Mouse (Mus musculus) C2C12 (cell line): Measurements from ENCODE around the gene Esam. TPM values are rescaled to one million over a fixed set of nuclear protein-coding genes. Genes with fewer than 3 reads are reported as not detected.

Source experiments
- H3K27me3 ChIP-seq: one replicate; pipeline ENCODE4 v1.6.1; 2011; ENCODE audit not compliant: control insufficient read depth, insufficient read depth, insufficient read length
- H3K36me3 ChIP-seq: one replicate; pipeline ENCODE4 v1.6.1; 2011; ENCODE audit not compliant: control insufficient read depth, insufficient read depth
- H3K4me3 ChIP-seq: one replicate; pipeline ENCODE4 v1.5.1; 2011; ENCODE audit warnings: mild to moderate bottlenecking, control low read depth; ENCODE audit not compliant: poor library complexity, insufficient read depth, severe bottlenecking
- H3K79me2 ChIP-seq: one replicate; pipeline ENCODE4 v1.6.1; 2011; ENCODE audit not compliant: control insufficient read depth, insufficient read depth
- H3K79me3 ChIP-seq: one replicate; pipeline ENCODE4 v1.6.1; 2011; ENCODE audit warnings: low read depth, control low read depth
- H3ac ChIP-seq: one replicate; pipeline ENCODE3; 2011; ENCODE audit warnings: low read depth; ENCODE audit not compliant: control insufficient read depth, insufficient read length
- CEBPB ChIP-seq: IDR thresholded peaks from one replicate; pipeline ENCODE4 v1.6.1; 2011; ENCODE audit warnings: low read depth, mild to moderate bottlenecking, control low read depth, moderate library complexity
- CTCF ChIP-seq: IDR thresholded peaks from one replicate; pipeline ENCODE4 v1.5.1; 2011; ENCODE audit not compliant: control insufficient read depth, insufficient read depth, insufficient read length
- FOSL1 ChIP-seq: IDR thresholded peaks from one replicate; pipeline ENCODE4 v1.8.0; 2011; ENCODE audit warnings: mild to moderate bottlenecking, low read length; ENCODE audit not compliant: poor library complexity, insufficient read depth, severe bottlenecking
- MAX ChIP-seq: IDR thresholded peaks from one replicate; pipeline ENCODE4 v1.6.1; 2011; ENCODE audit warnings: mild to moderate bottlenecking, control low read depth
- MYOD1 ChIP-seq: IDR thresholded peaks from one replicate; pipeline ENCODE4 v1.6.1; 2011; ENCODE audit warnings: low read depth; ENCODE audit not compliant: control insufficient read depth, insufficient read length
- MYOG ChIP-seq: IDR thresholded peaks from one replicate; pipeline ENCODE4 v1.6.1; 2011; ENCODE audit not compliant: control insufficient read depth, insufficient read length; ENCODE audit errors: extremely low read depth
- USF1 ChIP-seq: IDR thresholded peaks from one replicate; pipeline ENCODE4 v1.6.1; 2011; ENCODE audit warnings: low read depth, mild to moderate bottlenecking, control low read depth, moderate library complexity
- polyA plus RNA-seq: library from polyadenylated mRNA; unstranded; fragments of >200 nt; fragmentation: generic; extraction: Trizol; gene quantifications from one replicate; pipeline ENCODE4 v1.2.1, GENCODE M21; 2012; ENCODE audit warnings: missing spikeins

Gene Esam
- polyA plus RNA-seq, 1 experiment, result 0.06 TPM

DNA sequence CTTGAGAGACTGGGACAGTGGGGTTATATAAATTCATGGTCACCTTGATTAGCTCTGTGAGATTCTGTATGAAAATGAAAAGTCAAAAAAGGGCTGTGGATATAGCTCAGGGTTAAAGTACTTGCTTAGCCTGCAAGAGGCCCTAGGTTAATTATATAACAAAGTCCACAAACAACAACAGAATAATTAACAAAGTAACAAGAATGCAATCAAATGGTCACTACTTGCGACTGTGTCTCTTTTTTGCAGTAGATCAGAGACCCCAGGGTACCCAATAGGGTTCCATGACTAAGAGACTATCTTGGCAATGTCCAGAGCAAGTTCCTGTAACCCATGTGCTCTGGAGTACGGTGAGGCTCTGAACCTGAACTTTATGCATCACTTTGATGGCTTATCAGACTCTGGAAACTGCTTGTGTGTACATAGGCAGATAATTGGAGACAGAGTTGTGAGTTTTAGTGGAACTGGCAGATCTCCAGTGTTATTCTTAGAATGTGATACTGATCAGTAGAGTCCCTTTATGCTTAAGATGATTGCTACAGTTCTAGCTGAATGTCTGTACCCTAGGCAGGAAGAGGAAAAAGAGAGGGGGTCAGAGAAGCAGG is 41.5 kb downstream of the Esam start:
- Histone ChIP-seq H3ac (no peak overlapping the region), H3K79me3 (no peaks in the 10 kb centered on the region), H3K79me2 (no peaks in the 10 kb centered on the region), H3K27me3 (peaks cover 48% of the 10 kb centered on the region), H3K36me3 (no peaks in the 10 kb centered on the region), H3K4me3 (no peak overlapping the region)
- TF ChIP-seq CEBPB, result no peak
- no peak for TF ChIP-seq USF1
- no peak for TF ChIP-seq MYOG
- TF ChIP-seq FOSL1, result no peak

DNA sequence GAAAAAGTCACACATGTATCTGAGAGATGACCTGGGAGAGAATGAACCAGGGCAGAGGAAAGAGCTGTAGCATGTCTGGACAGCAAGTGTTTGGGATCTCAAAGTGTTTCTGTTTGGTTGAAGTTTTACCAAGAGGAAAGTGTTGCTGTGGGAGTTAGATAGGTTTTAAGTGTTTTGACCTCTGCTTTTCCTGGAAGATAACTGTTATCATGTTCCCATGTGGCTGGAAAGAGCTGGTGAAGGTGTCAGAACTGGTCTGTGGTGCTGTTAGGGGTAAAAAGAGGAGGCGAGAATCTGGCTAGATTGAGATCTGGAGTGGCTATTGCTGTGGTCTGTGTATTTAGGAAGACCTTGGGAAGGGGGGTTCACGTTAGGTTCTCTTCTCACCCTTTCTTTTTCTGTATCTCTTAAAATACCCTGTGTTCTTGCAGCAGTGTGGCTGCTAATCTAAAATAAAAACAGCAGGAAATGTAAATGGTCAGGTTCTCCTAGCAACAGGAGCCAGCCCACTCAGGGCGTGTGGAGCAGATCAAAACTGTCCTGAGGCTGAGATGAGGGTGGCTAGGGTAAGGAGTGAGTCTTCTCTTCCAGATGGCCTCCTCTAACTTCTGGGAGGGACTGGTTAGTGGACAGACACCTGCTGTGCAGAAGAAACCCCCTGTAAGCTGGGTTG is 44.5 kb downstream of the Esam start:
- Histone ChIP-seq H3K4me3 (no peak overlapping the region), H3K79me2 (no peaks in the 10 kb centered on the region), H3ac (no peak overlapping the region), H3K27me3 (peaks cover 45% of the 10 kb centered on the region), H3K36me3 (no peaks in the 10 kb centered on the region), H3K79me3 (no peaks in the 10 kb centered on the region)
- TF ChIP-seq MYOG (no peak), CEBPB (no peak), FOSL1 (no peak), USF1 (no peak), MAX (no peak), MYOD1 (no peak), CTCF (no peak)

DNA sequence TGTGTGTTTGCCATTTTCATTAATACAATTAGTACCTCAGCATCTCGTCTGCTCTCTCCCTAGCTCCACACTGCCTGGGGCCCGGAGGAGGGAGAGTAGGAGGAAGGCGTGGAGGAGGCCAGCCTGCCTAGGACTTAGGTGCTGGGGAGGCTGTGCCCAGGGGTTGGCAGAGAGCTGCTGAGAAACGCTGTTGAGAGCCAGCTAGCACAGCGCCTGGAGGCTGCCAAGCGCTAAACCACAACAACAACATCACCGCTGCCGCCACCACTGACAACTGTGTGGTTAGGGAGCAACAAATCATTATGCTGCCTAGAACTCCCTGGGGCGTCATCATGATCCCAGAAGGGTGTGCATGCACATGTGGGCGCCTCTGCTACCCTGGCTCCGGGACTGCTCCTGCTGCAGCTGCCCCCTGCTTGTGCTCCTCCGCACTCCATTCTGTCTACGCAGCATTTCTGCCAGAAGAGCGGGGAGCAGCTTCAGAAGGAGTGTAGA is 48.6 kb downstream of the Esam start:
- no peak overlapping the region for H3K4me3 ChIP-seq

DNA sequence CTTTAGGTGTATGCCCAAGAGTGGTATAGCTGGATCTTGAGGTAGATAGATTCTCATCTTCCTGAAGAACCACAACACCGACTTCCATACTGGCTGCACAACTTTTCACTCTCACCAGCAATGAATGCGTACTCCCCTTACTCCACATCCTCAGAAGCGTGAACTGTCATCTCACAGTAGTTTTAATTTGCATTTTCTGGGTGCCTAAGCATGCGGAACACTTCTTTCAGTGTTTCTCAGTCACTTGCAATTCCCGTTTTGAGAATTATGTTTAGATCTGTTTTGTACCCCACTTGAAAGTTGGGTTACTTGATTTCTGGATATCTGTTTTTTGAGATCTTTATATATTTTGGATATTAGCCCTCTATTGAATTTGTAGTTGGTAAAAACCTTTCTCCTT is 55.7 kb downstream of the Esam start:
- no peak overlapping the region for H3ac ChIP-seq
- TF ChIP-seq FOSL1, result no peak
- TF ChIP-seq MYOG, result no peak
- no peak for TF ChIP-seq MYOD1
- TF ChIP-seq CEBPB, result no peak
- no peak for TF ChIP-seq MAX
- TF ChIP-seq USF1, result no peak
- H3K79me3 ChIP-seq, result no peaks in the 10 kb centered on the region
- no peaks in the 10 kb centered on the region for H3K36me3 ChIP-seq
- no peaks in the 10 kb centered on the region for H3K79me2 ChIP-seq
- peaks cover 18% of the 10 kb centered on the region for H3K27me3 ChIP-seq
- H3K4me3 ChIP-seq, result no peak overlapping the region

More for the DNA sequence above, 48.6 kb downstream of the Esam start:
- H3K79me2 ChIP-seq, result no peaks in the 10 kb centered on the region
- no peak for TF ChIP-seq CTCF
- peak; percentile 68 for TF ChIP-seq MYOD1
- TF ChIP-seq MYOG, result no peak
- peak; percentile 10 for TF ChIP-seq FOSL1
- peak; percentile 52 for TF ChIP-seq MAX
- no peak overlapping the region for H3ac ChIP-seq
- peaks cover 40% of the 10 kb centered on the region for H3K27me3 ChIP-seq
- no peaks in the 10 kb centered on the region for H3K79me3 ChIP-seq
- no peaks in the 10 kb centered on the region for H3K36me3 ChIP-seq

DNA sequence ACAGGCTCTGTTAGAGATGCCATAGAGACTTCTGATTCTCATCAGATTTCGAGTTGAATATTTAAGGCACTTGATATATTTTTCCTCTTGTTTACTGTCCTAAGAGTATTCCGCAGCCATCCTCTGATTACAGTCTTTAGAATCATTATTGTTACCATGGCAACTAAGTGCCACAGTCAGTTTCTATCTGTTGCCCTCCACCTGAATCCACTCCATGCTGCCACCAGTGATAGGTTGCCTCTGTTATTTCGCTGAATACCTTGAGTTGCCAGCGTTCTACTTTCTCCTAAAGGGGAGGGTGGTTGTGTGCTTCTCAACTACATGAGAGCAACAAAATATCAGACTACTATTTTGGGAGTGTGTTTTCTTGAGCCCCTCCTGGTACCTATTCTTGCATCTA is 58.8 kb downstream of the Esam start:
- peaks cover 14% of the 10 kb centered on the region for H3K27me3 ChIP-seq
- no peak overlapping the region for H3K4me3 ChIP-seq
- no peaks in the 10 kb centered on the region for H3K79me3 ChIP-seq
- H3K36me3 ChIP-seq, result no peaks in the 10 kb centered on the region
- no peak overlapping the region for H3ac ChIP-seq
- no peak for TF ChIP-seq MAX
- no peak for TF ChIP-seq MYOD1
- no peak for TF ChIP-seq FOSL1
- TF ChIP-seq CTCF, result no peak
- no peak for TF ChIP-seq MYOG
- TF ChIP-seq USF1, result no peak
- no peak for TF ChIP-seq CEBPB
- no peaks in the 10 kb centered on the region for H3K79me2 ChIP-seq

Other genes starting within 250 kb of the Esam start
- gene Ccdc15, start 179.6 kb upstream of the Esam start, polyA plus RNA-seq, result 0.56 TPM
- gene Hepacam, start 160.7 kb upstream of the Esam start, polyA plus RNA-seq, result 0.01 TPM
- gene Robo4, start 126.2 kb upstream of the Esam start, polyA plus RNA-seq, result not detected
- 0.18 TPM for gene Robo3, start 94.8 kb upstream of the Esam start, polyA plus RNA-seq
- gene Msantd2, start 38.8 kb upstream of the Esam start, polyA plus RNA-seq, result 8.4 TPM
- 0.18 TPM for gene Vsig2, start 11.2 kb downstream of the Esam start, polyA plus RNA-seq
- gene Nrgn, start 24.8 kb downstream of the Esam start, polyA plus RNA-seq, result 2.6 TPM
- gene Siae, start 27.6 kb downstream of the Esam start, polyA plus RNA-seq, result 0.51 TPM
- 1.2 TPM for gene Spa17, start 85.6 kb downstream of the Esam start, polyA plus RNA-seq
- 89.7 TPM for gene Tbrg1, start 129.2 kb downstream of the Esam start, polyA plus RNA-seq
- gene Panx3, start 141.2 kb downstream of the Esam start, polyA plus RNA-seq, result not detected
- gene Olfr160, start 188.2 kb downstream of the Esam start, polyA plus RNA-seq, result not detected
- gene Olfr874, start 217.0 kb downstream of the Esam start, polyA plus RNA-seq, result not detected
- not detected for gene Olfr875, start 243.8 kb downstream of the Esam start, polyA plus RNA-seq